ENCODE assay signal across 16 mouse cellular contexts in genomic region chr7:65982057-65982456, GRCm38 (mm10).
"Had no signal": no experiment of that assay in that cellular context is flagged by ENCODE, and none has a peak within 500 bp of the region (broad histone marks: within the 10 kb centered on the region; RNA-seq: fewer than 3 reads in every experiment).

No protein-coding gene starts in this region.

- H3K4me2 ChIP-seq: liver, embryonic 13.5 days; midbrain, embryonic 12.5 days; stomach, embryonic 15.5 days had no signal

- H3K27me3 ChIP-seq: liver, embryonic 13.5 days; megakaryocyte, embryonic 14.5 days; midbrain, embryonic 12.5 days; stomach, embryonic 15.5 days had no signal

- H3K9ac ChIP-seq: liver, embryonic 13.5 days; liver, postnatal 0 days; midbrain, embryonic 12.5 days; stomach, embryonic 15.5 days had no signal

- H3K4me1 ChIP-seq: liver, embryonic 13.5 days; megakaryocyte, embryonic 14.5 days; midbrain, embryonic 12.5 days; stomach, embryonic 15.5 days had no signal

- DNase-seq: kidney, adult 8-10 months; kidney, postnatal 36 days; layer of hippocampus, adult 9-11 months; layer of hippocampus, postnatal 36 days; left cerebral cortex, postnatal 4 days; liver; liver, embryonic 13.5 days; liver, postnatal 0 days; right cerebral cortex, postnatal 14 days; thymus, adult 2 months; thymus, postnatal 36 days had no signal

- H3K36me3 ChIP-seq: liver, embryonic 13.5 days; midbrain, embryonic 12.5 days; stomach, embryonic 15.5 days had no signal

- H3K27ac ChIP-seq: liver, embryonic 13.5 days; macrophage; midbrain, embryonic 12.5 days; stomach, embryonic 15.5 days had no signal

- ATAC-seq: intestine, postnatal 0 days; liver, postnatal 0 days had no signal

- H3K4me3 ChIP-seq: liver, embryonic 13.5 days; megakaryocyte, embryonic 14.5 days; midbrain, embryonic 12.5 days; stomach, embryonic 15.5 days had no signal

- H3K9me3 ChIP-seq: liver, embryonic 13.5 days; midbrain, embryonic 12.5 days; stomach, embryonic 15.5 days had no signal
